Mouse (Mus musculus): ENCODE data around the gene Gm49776. TPM values are rescaled to one million over a fixed set of nuclear protein-coding genes. Genes with fewer than 3 reads are reported as not detected.
"Not testable (repeated sequence)": the region's sequence is repeated elsewhere in the genome, so short reads cannot be mapped to it uniquely, and the experiment has no call there.

Gene Gm49776
- 1.3 TPM in 1 of 2 replicates, not detected in the other for polyA plus RNA-seq (2012; ENCODE audit: insufficient read depth, low replicate concordance)

DNA sequence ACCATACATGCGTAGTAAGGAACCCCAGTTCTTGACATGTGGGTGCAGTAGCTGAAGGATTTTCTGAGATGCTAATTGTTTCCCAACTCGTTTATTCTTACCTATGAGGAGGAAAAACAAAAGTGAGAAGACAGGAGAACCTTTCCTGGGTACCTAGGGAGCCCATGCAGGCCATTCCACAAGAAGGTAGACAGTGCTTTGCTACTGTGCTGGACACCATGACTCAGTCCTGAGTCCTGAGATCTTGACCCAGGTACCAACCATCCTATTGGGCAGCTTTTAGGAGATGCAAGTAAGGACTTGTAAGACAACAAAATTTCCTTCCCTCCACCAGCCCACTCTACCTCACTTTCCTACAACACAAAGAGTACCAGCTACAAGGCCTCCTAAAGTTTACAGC is at the start of gene Gm49776:
Gene Gm49776 (minus strand): TSS at position 101 of the 400 bp plus-strand sequence.
- H3K9me3 ChIP-seq = no peaks in the 10 kb centered on the region
- H3K4me1 ChIP-seq = peaks cover 1% of the 10 kb centered on the region; the same call in 1 of the 2 replicates
- TF ChIP-seq GATA1 (IDR thresholded peaks at IDR 0.05; ENCODE audit: borderline replicate concordance, low read length) (no peak), FLI1 (IDR thresholded peaks at IDR 0.05; ENCODE audit: low read length) (no peak)
- peaks cover 92% of the 10 kb centered on the region for H3K36me3 ChIP-seq (replicated peaks; ENCODE audit: low read length)
- H3K4me3 ChIP-seq (replicated peaks) = no peak within 1 kb of the TSS
- no peaks in the 10 kb centered on the region for H3K27me3 ChIP-seq (replicated peaks)

DNA sequence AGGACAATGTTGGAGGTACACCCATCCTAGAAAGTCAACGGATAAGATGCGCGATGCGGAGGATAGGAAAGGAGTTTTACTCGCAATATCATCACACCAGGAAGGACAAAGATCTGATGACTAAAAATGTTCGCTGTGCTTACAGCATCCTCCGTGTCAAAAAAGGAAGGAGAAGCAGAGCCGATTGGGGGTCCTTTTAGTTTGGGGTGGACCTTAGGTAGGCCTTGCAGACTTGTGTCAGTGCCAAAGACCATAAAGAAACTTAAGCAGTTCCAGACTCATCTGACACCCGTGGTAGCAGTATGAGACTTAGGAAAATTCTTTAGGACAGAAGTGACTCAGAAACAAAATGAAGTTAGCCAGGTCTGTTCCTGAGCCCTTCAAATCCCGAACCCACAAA is 31.5 kb upstream of the Gm49776 start:
- peaks cover 38% of the 10 kb centered on the region for H3K4me1 ChIP-seq

DNA sequence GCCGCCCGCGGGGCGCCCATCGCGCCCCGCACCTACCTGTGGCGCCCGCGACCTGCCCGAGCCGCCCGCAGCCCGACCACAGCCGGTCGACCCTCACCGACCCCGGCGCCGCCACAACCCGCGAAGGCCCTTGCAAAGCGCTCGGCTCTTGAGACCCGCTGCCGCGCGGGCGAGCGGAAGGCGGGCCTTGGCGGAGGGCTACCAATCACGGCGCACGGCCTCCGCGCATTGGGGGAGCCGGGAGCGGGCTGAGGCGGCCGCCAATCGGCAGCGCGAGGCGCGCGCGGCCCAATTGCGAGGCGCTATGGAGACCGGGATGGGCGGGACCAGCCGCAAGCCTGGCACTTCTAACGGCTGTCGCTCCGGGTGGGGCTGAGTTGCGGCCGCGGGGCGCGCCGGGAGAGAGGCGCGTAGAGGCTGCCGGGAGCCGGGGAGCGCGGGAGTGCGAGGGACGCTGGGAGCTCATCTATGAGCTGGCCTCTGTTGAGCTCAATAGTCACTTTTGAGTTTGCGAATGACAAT is 31.0 kb upstream of the Gm49776 start, which contains the start of gene Dgcr8:
Gene Dgcr8 (minus strand): TSS at position 180 of the 522 bp plus-strand sequence.
- Histone ChIP-seq H3K36me3 (replicated peaks; ENCODE audit: low read length) (peaks cover 26% of the 10 kb centered on the region), H3K4me1 (peaks cover 38% of the 10 kb centered on the region), H3K27me3 (replicated peaks) (no peaks in the 10 kb centered on the region), H3K4me3 (replicated peaks) (peak within 1 kb of the TSS; percentile 95), H3K9me3 (no peaks in the 10 kb centered on the region)
- TF ChIP-seq GATA1 (IDR thresholded peaks at IDR 0.05; ENCODE audit: borderline replicate concordance, low read length) (no peak), FLI1 (IDR thresholded peaks at IDR 0.05; ENCODE audit: low read length) (no peak)

More for the DNA sequence above, 31.5 kb upstream of the Gm49776 start:
- peak overlapping the region; percentile 86 for H3K4me3 ChIP-seq (replicated peaks)
- H3K27me3 ChIP-seq (replicated peaks); H3K9me3 ChIP-seq: not testable (repeated sequence)
- H3K36me3 ChIP-seq (replicated peaks; ENCODE audit: low read length) = peaks cover 22% of the 10 kb centered on the region

GRCm38 (mm10) chr16:18288581-18289061 is 30.5 kb upstream of the Gm49776 start:
- H3K9me3 ChIP-seq = no peaks in the 10 kb centered on the region
- no peaks in the 10 kb centered on the region for H3K27me3 ChIP-seq (replicated peaks)
- no peak for TF ChIP-seq GATA1 (IDR thresholded peaks at IDR 0.05; ENCODE audit: borderline replicate concordance, low read length)
- no peak for TF ChIP-seq FLI1 (IDR thresholded peaks at IDR 0.05; ENCODE audit: low read length)
- peaks cover 43% of the 10 kb centered on the region for H3K4me1 ChIP-seq
- H3K36me3 ChIP-seq (replicated peaks; ENCODE audit: low read length) = peaks cover 31% of the 10 kb centered on the region
- H3K4me3 ChIP-seq (replicated peaks) = peak overlapping the region; percentile 95

DNA sequence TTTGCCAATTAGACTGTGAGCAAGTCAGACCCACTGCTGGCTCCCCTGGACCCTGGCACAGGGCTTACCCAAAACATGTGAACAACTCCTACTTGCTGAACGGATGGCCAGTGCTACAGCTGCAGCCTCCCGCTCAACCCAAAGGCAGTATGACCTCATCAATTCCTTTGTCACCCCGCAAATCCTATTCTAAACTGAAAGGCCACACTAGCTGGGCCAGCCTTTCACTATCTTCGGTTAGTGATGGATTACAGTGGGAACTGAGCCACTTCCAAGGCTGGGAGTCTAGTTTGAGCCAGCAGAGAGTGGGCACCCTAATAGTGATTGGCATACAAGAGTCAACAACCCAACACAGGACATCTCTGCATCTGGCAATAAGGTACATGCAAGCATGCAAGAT is 30.0 kb upstream of the Gm49776 start:
- H3K36me3 ChIP-seq (replicated peaks; ENCODE audit: low read length) = peaks cover 36% of the 10 kb centered on the region
- H3K4me1 ChIP-seq = peaks cover 43% of the 10 kb centered on the region
- no peaks in the 10 kb centered on the region for H3K9me3 ChIP-seq
- H3K27me3 ChIP-seq (replicated peaks) = no peaks in the 10 kb centered on the region
- peak overlapping the region; percentile 95 for H3K4me3 ChIP-seq (replicated peaks)
- no peak for TF ChIP-seq FLI1 (IDR thresholded peaks at IDR 0.05; ENCODE audit: low read length)
- no peak for TF ChIP-seq GATA1 (IDR thresholded peaks at IDR 0.05; ENCODE audit: borderline replicate concordance, low read length)

DNA sequence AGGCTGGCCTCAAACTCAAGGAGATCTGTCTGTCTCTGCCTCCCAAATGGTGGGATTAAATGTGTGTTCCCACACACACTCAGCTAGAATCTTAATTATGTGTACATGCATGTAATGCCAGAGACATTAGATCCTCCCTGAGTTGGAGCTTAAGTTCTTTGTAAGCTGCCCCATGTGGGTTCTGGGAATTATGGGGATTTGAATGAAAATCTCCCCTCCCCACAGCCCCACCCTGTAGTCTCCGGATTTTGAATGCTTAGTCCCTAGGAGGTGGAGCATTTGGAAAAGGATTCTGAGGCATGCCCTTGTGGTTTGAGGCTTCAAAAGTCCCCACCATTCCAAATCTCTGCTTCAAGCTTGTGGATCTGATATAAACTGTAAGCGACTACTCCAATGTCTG is 17.0 kb upstream of the Gm49776 start:
- Histone ChIP-seq H3K27me3 (replicated peaks) (no peaks in the 10 kb centered on the region), H3K9me3 (no peaks in the 10 kb centered on the region), H3K4me1 (peaks cover 3% of the 10 kb centered on the region; the same call in 1 of the 2 replicates), H3K4me3 (replicated peaks) (no peak overlapping the region), H3K36me3 (replicated peaks; ENCODE audit: low read length) (peaks cover 91% of the 10 kb centered on the region)
- no peak for TF ChIP-seq GATA1 (IDR thresholded peaks at IDR 0.05; ENCODE audit: borderline replicate concordance, low read length)

GRCm38 (mm10) chr16:18268182-18268581 is 10.1 kb upstream of the Gm49776 start:
- no peaks in the 10 kb centered on the region; the same call in 1 of the 2 replicates for H3K4me1 ChIP-seq
- no peak overlapping the region for H3K4me3 ChIP-seq (replicated peaks)
- no peaks in the 10 kb centered on the region for H3K9me3 ChIP-seq
- H3K36me3 ChIP-seq (replicated peaks; ENCODE audit: low read length) = peaks cover 89% of the 10 kb centered on the region
- TF ChIP-seq FLI1 (IDR thresholded peaks at IDR 0.05; ENCODE audit: low read length) = no peak
- TF ChIP-seq GATA1 (IDR thresholded peaks at IDR 0.05; ENCODE audit: borderline replicate concordance, low read length) = no peak
- no peaks in the 10 kb centered on the region for H3K27me3 ChIP-seq (replicated peaks)

DNA sequence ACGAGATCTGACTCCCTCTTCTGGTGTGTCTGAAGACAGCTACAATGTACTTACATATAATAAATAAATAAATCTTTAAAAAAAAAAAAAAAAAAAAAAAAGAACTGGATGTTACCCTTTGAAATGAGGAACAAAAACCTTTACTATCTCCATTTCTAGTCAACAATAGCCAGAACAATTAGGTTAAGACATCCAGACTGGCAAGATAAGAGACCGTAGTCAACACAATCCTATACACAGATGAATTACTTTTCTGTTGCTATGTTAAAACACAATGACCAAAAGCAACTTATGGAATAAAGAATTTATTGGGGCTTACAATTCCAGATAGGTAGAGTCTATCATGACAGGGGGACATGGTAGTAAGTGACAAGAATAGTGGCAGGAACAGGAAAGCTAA is 6.9 kb upstream of the Gm49776 start:
- peaks cover 87% of the 10 kb centered on the region for H3K36me3 ChIP-seq (replicated peaks; ENCODE audit: low read length)
- H3K4me1 ChIP-seq = no peaks in the 10 kb centered on the region; the same call in 1 of the 2 replicates
- no peak for TF ChIP-seq GATA1 (IDR thresholded peaks at IDR 0.05; ENCODE audit: borderline replicate concordance, low read length)
- no peak for TF ChIP-seq FLI1 (IDR thresholded peaks at IDR 0.05; ENCODE audit: low read length)
- no peaks in the 10 kb centered on the region for H3K9me3 ChIP-seq
- H3K4me3 ChIP-seq (replicated peaks) = no peak overlapping the region
- H3K27me3 ChIP-seq (replicated peaks) = no peaks in the 10 kb centered on the region

DNA sequence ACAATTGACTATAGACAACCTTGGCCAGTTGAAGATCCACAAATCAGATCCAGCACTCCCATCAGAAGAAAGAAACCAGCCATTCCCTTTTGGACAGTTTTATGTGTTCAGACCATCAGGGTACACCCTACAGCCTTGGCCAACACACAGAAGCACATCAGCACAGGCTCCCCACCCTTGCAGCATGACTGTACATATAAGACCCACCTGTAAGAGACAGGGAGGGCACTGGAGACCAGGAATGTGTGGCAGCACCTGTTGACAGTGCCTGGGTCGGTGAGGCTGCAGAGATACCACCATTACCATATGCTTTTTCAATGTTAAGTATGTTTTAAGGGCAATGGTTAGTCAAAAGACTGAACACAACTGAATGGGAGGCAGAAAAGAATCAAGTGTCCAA is 4.3 kb downstream of the Gm49776 start:
- Histone ChIP-seq H3K36me3 (replicated peaks; ENCODE audit: low read length) (peaks cover 88% of the 10 kb centered on the region), H3K4me1 (peaks cover 38% of the 10 kb centered on the region), H3K4me3 (replicated peaks) (no peak overlapping the region), H3K27me3 (replicated peaks) (no peaks in the 10 kb centered on the region), H3K9me3 (no peaks in the 10 kb centered on the region)
- TF ChIP-seq FLI1 (IDR thresholded peaks at IDR 0.05; ENCODE audit: low read length) (no peak), GATA1 (IDR thresholded peaks at IDR 0.05; ENCODE audit: borderline replicate concordance, low read length) (no peak)

GRCm38 (mm10) chr16:18252736-18253135 is 5.4 kb downstream of the Gm49776 start:
- peaks cover 42% of the 10 kb centered on the region for H3K4me1 ChIP-seq
- no peaks in the 10 kb centered on the region for H3K9me3 ChIP-seq
- H3K27me3 ChIP-seq (replicated peaks) = no peaks in the 10 kb centered on the region
- peaks cover 78% of the 10 kb centered on the region for H3K36me3 ChIP-seq (replicated peaks; ENCODE audit: low read length)
- no peak for TF ChIP-seq GATA1 (IDR thresholded peaks at IDR 0.05; ENCODE audit: borderline replicate concordance, low read length)
- no peak for TF ChIP-seq FLI1 (IDR thresholded peaks at IDR 0.05; ENCODE audit: low read length)
- H3K4me3 ChIP-seq (replicated peaks) = no peak overlapping the region
